Mouse (Mus musculus) adrenal gland, postnatal 4 days (tissue): ENCODE measurements around the gene BC016579. TPM values are rescaled to one million over a fixed set of nuclear protein-coding genes. Genes with fewer than 3 reads are reported as not detected.
A peak's percentile ranks its signal among the peaks of the same experiment; 100 is the strongest.

Source experiments
- DNase-seq, 2 experiments: peaks; one replicate each; pipeline ENCODE4 v3.0.0; 2021 to 2022; ENCODE audit warnings: low spot score in 2 of 2, mixed read lengths in 2 of 2
- long read RNA-seq, 2 experiments: library from polyadenylated mRNA; stranded (forward); transcript quantifications; one replicate each; pipeline ENCODE4 v2.0.0; 2021
- total RNA-seq, 2 experiments: library from RNA; stranded (reverse); gene quantifications; 2 replicates each; pipeline ENCODE4 v1.2.3; 2021

The BC016579 gene
- total RNA-seq: under 1 TPM; 0.23 to 0.36 TPM
- long read RNA-seq, experiment 1: 0 reads
- long read RNA-seq, experiment 2: 0 reads

DNA sequence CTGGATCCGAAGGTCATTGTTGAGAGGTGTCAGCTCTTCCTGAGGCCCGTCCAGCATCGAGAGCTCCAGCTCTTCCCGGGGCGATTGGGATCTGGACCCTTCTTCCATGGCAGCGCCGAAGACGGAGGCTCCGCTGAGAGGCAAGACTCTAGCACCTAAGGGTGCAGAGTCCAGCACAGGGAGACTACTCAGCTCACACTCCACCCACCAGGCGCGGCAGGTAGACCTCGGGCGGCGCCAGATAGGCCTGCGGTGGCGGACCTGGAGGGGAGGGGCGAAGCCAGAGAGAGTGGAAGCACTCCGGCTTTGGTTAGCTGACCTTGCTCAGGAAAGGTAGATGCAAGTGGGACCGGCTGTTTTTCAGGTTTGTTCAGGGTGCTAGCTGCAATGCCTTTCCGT, at the start of gene BC016579:
BC016579 (minus strand) TSS at position 135 of the 399 bp plus-strand sequence.
- DNase-seq: no peak

DNA sequence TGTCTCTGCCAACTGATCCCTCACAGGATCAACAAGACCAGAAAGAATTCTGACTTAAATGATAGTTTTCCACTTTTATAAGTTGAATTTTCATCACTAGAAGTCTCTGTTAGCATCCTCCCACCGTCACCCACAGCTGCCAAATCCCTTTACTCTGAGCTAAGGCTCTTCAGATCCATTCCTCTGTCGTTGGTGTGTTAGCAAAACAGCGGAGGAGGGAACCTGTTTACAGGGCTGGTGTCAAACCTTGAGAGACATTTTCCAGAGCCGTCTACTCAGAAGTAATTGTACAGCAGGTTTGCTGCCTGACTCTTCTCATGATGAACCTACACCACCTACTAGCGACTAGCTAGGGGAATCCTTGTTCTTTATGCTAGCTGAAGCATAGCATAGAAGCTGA, 45.4 kb upstream of the BC016579 start:
- DNase-seq: no peak

DNA sequence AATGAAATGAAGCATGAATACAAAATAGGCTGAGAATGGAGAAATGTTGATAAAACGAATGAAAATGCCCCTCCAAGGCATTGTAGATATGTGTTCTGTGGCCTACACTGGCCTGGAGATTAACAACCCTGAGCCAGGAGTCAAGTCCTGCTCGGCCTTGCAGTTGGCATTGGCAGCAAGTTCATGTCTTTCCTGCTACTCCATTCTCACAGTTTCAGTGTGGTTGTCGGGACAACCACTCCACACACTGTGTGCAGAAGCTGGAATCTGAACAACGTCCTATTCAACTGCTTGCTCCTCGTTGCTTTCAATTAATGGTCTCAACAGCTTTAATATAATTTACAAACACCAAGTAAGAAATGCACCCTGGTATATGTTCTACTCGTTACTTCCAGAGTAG, 44.1 kb upstream of the BC016579 start:
- no peak for DNase-seq

DNA sequence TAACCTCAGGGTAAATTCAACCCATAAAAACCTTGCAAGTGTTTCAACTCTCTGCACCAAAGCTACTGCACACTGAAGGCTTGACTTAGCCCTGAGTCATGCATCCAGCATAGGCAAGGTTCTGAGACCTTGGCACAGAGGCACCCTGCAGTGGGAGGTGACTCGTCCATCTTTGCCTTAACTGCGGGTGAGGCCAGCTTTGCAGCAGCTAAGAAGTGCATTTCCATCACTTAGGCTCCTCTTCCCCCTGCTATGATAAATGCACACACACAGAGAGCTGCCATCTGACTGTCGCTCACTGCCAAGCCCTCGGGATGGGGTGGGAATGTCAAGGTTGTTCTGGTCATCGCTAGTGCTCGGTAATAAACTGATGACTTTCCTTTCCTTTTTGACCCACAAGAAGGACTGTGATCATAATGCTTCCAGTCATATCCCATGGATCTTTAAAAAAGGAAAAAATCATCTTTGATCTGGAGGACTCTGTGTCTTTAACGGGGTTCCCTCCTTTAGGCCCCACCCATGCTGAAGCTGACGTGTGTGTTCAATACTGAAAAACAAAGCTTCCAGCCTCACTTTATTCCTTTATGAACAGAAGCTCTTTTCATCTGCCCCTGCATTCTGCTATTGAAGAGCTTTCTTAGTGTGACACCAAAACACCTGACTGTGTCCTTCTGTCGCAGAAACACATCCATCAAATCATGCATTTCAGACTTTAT, 41.7 kb upstream of the BC016579 start:
- DNase-seq: peak in 1 of 2 experiments; percentile 6

DNA sequence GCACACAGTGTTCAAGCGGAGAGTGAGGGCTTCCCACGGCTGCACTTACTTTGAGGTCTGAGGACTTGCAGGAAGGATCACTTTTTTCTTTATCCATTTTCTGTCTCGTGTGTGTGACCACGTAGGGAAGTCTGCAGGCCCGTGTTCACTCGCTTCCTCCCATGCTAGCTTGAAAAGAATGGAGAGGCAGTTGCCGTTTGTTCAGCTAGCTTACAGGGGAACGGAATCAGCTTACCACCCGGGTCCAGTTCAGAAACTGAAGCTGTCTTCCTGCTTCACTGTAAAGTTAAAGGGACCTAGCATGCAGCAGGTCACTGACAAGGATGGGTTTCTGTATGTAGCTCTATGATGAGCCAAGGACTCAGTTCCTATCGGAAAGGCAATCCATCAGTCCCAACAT, 39.7 kb upstream of the BC016579 start, which contains the start of gene Tmprss7:
Tmprss7 (minus strand) TSS at position 101 of the 400 bp plus-strand sequence.
- DNase-seq: no peak

DNA sequence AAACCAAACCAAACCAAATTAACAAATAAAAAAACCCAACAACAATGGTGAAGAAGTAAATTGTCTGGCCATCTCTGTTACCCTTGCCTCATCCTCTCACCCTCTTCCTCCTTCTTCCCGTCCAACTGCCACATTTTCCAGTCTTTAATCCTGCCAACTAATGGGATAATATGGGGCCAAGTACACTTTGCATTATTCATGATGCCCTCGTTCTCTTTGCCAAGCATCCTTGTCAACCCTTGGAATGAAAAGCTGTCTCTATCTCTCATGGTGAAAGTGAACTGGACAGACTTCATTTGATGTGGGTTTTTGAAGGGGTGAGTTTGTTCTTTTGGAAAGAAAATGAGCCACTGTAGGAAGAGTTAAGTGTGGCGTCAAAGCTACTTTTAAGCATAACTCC, 39.0 kb upstream of the BC016579 start:
- no peak for DNase-seq

DNA sequence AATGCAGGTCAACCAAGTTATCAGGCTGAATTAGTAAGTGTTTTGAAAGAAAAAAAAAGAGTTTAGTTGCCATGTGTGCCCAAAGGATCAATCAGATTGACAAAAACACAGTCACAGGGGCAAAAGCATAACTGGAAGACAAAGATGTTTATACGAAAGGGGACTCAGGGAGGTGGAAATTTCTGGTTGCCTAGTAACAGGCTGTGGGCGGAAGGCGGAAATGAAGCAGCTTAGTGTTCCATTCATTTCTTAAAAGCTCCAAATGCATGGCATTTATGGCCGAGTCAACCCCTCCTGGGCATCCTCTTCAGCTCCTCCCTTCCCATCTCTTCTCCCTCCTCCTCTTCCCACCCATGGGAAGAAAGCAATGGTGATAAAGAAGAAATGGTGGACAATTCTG, 36.3 kb upstream of the BC016579 start:
- no peak for DNase-seq

DNA sequence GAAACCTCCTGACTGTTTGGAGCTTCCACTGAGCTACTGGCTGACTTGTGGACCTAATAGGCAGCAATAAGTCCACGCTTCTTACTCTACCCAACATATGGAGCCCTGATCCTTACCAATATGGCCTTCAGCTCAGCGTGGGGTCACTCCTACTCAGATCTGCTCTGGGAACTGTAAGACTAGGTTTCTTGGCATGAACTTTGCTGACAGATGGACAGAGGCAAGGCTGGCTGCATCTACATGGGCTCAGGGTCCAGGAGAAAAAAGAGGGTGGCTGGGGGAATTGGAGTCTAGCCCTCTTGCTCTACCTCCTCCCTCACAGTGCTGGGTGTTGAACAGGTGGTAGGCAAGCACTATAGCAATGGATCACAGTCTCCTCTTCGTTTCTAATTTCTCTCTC, 33.0 kb upstream of the BC016579 start:
- DNase-seq: no peak

DNA sequence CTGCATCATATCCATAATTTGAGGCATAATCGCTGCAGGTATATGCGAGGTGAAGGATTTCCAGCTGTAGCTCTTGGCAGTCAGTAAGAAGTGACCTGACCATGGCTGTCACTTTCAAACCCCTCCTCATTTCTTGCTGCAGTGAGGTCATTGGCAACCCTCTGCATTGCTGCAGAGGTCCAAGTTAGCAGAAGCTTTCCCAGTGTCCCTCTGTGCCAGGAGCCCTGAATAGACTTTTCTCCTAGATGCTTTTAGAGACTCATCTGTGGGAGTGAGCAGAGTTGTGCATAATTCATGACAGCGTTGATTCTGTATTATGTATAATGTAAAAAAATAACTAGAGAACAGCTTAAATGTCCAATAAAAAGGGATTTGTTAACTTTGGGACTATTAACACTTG, 31.4 kb upstream of the BC016579 start:
- DNase-seq: no peak

DNA sequence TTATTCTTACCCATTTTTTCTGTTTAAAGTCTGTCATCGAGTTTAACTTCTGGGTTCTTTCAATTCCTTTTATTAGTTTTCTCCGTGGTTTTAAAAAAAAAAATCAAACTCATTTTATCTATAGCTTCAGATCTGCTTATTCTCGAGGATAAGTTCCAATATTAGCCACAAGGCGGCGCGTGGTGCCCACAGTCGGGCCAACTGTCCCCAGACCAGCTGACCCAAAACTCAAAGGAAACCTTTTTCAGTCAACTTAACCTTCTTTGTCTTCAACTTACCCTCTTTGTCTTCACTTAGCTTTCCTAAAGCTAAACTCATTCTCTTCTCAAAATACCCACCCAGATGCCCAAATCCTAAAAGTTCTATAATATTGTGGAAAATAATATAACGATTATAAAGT, 30.9 kb upstream of the BC016579 start:
- peak; percentile 54 to 61 for DNase-seq

DNA sequence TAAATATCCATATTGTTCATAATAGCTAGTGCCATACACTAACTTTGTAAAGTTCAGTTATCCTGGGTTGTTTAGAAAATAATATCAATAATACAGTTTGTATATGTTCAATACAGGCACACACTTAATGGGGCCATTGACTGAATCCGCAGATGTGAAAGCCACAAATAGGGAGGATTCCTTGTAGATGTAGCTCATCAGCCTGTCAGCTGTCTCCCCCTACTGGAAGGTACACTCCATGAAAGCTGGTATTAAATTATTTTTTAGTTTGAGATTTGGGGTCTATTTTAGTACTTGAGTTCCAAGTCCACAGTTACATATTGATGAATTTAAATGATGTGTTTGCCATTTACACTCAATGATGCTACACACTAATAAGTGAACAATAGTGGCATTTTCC, 22.6 kb upstream of the BC016579 start:
- DNase-seq: no peak

DNA sequence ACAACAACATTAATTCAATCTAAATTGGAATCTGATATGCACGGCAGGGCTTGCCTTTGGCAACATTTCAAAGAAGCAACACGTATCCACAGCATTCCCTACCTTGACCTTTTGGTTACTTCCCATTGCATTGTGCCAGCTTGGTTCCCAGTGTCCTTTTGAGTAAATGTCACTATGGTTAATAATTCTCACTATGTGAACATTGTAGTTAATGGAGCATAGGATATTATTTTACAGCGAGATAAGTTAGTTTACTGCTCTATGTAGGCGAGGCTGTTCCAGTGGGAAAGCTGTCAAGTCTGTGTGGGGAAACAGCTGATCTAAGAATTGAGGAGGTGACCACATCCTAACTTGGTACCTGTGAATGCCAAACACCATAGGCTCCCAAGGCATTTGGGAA, 16.1 kb upstream of the BC016579 start:
- no peak for DNase-seq

DNA sequence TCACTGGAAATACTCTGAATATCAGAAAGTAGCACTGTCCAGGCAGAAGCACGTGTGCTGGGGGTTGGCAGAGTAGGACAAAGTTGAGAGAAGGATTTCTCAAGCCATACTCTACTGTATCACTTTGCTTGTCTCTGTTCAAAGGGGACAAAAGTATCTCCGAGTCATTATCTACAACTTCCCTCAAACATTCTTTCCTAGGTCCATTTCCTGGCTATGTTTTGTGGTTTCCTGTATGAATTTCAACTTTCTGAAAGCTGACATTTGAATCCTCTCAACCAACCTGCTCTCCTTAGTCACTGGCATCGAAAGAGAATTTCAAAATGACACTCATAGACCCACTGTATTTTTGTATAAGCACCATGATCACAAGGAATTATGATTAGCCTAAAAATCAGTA, 14.3 kb upstream of the BC016579 start:
- no peak for DNase-seq

DNA sequence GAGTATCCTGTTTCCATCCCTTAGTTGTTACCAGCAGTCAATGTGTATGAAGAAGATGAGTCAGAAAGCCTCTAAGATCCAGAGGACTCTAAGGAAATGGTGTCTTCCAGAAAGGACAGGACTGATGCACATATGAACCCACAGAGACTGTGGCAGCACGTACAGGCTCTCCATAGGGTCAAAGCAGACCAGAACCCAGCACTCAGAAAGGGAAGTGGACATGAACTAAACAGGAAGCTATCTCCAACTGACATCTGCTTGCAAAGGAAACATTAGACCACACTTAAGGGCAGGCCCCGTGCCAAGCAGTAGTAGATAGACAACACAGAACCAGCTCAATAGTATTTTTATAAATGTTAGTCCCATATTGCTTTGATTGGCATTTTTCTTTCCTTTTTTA, 12.3 kb upstream of the BC016579 start:
- no peak for DNase-seq

DNA sequence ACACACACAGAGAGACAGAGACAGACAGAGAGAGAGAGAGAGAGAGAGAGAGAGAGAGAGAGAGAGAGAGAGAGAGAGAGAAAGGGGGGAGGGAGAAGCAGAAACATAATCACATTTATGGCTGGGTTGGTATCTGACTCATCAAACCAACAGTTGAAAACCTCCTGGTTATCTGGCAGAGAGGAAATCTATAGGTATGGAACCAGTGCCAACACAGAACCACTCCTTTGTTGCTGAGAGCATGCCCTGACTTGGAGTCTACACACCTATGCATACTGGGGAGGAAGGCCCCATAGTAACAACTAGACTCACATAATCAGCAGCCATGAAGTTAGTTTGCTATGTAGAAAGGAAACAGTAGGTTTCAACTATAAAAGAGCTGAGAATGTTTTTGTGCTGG, 8.5 kb upstream of the BC016579 start:
- no peak for DNase-seq

DNA sequence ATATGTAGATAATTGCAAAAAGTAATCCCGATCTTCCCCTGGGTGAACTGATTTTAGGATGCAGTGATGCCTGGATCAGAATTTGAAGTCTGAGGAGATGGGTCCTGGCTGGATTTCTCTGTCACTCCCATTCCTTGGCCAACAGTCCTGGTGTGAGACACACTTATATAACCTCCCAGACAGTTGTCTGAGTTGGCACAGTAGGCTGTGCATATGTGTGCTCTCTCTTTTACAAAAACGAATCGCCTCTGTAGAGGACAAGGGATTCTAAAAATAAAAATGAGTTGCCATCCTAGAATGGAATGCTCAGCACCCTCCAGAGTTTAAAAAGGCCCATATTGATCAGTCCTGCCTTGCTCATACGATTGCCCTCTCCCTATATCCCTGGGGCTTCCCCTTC, 5.7 kb upstream of the BC016579 start:
- no peak for DNase-seq

DNA sequence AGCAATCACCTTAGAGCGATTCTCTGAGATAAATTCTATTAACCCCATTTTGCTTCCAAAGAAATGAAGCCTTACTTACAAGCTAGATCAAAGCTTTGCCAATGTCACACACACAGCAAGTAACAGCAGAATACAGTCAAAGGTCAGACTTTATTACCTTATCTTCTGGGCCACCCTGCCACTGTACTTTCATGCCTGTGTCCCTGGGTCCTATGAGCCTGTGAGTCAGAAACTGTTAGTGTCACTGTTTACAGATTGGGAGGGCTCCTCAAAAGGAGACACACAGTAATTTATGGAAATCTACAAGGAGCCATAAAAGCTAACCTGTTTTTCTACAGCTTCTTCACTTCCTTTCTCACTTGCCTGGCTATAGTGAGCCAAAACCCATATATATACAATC, 4.4 kb upstream of the BC016579 start:
- no peak for DNase-seq

DNA sequence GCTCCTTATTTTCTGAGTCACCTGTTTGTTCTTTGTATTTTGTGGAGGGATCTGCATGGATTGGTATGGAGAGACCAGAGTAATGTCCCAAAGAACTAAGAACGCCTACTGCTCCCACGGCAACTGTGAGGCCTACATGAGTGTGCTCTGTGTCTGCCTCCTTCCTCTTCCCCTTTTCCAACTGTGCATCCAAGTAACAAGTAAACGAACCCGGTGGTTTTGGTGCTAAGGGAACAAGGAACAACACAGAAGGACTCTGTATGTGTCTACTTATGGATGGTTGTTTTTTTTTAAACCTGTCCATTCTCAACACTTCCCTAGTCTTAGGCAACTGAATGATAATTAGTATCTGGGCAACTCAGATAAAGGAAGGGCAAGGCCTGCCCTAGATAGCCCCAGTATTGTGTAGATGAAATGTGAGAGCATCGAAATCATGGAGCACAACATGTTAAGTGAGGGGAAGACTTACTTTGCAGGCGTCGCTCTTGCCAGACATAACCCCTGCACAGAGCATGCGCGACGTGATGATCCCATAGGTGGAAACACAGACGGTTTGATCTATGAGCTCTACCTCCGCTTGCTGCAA, 3.8 kb upstream of the BC016579 start:
- no peak for DNase-seq

DNA sequence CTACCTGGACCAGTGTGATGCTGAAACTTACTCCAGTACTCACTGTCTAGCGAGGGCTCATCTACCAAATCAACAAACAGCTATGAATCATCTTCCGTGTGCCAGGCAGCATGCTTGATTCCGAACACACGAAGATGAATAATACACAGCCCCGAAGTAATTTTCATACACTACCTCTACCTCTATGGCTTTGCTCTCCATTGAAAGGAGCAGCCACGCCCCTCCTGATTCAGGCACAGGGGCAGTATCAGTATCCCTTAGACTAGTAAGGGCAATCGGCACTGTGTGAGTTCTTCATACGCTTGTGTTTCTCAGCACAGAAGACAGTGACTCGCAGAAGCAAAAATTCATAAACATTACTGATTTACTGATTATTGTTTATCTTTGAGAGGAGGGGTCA, 597 bp upstream of the BC016579 start:
- no peak for DNase-seq

DNA sequence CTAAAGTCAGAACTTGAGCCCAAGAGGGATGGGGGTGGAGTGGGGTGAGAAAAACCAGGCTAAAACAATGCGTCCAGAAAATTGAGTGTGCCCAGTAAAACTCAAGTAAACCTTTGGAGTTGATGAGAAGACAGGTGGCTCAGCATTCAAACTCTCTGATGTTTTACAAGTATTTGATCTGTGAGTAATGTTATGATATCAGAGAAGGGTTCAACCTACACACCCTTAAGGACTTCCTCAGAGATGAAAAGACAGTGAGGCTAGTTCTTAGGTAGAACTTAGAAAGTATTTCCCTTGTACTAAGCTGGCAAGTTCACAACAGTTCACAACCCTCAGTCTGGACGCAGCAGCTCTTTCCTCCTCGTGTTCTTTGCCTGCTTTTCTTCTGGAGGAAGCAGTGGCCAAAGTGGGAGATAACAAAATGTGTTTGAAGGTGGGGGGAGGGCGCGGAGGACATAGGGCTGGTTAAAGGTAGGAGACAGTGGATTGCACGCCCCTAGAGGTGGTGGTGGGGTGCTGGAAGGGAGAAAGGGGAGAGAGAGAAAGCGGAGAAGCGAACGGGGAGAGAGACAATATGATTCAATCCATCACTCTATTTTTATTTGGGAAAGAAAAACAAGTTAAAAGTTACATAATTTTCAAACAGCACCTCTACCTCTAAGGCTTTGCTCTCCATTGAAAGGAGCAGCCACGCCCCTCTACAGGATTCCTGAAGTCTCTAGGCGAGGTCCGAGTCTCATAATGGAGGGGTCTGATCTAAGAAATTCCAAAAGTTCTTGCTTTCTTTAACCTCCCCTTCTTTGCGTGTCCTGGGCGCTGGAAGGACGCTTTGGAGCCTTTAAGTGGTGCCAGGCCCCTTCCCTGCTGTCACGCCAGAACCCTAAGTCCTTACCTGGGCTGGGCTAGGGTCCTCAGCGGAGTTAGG, 597 bp downstream of the BC016579 start:
- DNase-seq: no peak

DNA sequence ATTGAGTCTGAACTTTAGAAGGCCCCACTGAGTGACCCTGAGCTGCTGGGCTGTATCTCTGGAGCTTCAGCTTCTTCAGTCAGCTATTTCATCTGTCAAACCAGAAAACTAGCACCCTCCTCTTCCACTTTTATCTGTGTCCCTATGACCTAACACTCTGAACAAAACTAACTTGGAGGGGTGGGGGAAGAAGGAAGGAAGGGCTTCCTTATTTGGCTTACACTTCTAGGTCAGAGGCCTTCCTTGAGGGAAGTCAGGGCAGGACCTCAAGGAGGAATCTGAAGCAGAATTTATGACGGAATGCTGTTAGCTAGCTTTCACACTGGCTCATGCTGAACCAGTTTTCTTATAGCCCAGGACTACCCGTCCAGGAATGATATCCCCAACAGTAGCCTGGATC, 2.4 kb downstream of the BC016579 start:
- no peak for DNase-seq

DNA sequence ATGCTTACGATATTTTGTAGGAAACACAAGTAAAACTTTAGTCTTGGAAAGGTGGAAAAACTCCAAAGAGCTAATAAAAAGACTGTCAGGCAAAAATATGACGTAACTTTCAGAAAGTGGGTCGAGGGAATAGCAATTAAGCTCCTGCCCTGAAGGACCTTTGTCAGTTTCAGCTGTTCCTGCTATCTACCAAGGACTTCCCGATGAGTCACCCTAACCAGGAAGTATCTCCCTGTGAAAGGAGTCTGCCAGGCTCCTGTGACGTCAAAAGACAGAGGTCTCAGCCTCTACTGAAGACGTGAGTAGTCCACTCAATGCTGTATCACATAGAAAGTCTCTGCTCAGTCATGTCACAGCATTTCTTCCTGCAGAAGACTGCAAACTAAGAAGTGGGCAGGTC, 9.5 kb downstream of the BC016579 start:
- no peak for DNase-seq
